Mouse (Mus musculus) olfactory bulb, adult 2 months (tissue): ENCODE measurements around the gene Cntnap2.

Experiments used
- CTCF ChIP-seq: fragments of 200-500 bp; IDR thresholded peaks from 2 replicates; pipeline ENCODE4 v1.5.1; 2012; ENCODE audit warnings: low read depth, mild to moderate bottlenecking, low read length, moderate library complexity; ENCODE audit not compliant: insufficient read depth
- POLR2A ChIP-seq: fragments of 200-500 bp; IDR thresholded peaks from 2 replicates; pipeline ENCODE4 v1.6.1; 2012; ENCODE audit warnings: mild to moderate bottlenecking, low read depth, low read length, moderate library complexity; ENCODE audit not compliant: insufficient read depth

DNA sequence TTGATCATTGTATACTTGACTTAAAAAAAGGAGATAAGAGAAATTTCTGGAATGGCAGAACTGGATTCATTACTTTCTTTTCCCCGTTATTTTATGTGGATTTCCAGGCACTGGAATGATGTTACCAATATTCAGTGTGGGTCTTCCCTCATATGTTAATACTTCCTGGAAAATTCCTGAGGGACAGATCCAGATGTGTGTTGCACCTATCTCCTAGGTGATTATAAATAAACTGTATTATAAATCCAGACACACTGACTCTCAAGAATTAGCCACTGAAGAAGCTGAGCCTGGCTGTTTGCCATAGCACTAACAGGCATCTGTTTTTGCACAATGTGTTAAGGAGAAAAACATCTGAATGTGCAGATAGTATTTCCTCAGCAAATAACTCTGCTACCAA is 231.0 kb downstream of the Cntnap2 start:
- TF ChIP-seq POLR2A, result no peak
- TF ChIP-seq CTCF, result no peak
